Mouse (Mus musculus) ES-E14 (cell line): Measurements from ENCODE around the gene Egr4.

ENCODE experiments used
- HCFC1 ChIP-seq: IDR thresholded peaks from 2 replicates; pipeline ENCODE4 v1.6.1; 2012; ENCODE audit warnings: low read length, inconsistent platforms, borderline replicate concordance; ENCODE audit not compliant: insufficient read depth
- ZC3H11A ChIP-seq: IDR thresholded peaks from 2 replicates; pipeline ENCODE4 v1.6.1; 2012; ENCODE audit warnings: low read depth, mild to moderate bottlenecking, inconsistent platforms, low read length, borderline replicate concordance

DNA sequence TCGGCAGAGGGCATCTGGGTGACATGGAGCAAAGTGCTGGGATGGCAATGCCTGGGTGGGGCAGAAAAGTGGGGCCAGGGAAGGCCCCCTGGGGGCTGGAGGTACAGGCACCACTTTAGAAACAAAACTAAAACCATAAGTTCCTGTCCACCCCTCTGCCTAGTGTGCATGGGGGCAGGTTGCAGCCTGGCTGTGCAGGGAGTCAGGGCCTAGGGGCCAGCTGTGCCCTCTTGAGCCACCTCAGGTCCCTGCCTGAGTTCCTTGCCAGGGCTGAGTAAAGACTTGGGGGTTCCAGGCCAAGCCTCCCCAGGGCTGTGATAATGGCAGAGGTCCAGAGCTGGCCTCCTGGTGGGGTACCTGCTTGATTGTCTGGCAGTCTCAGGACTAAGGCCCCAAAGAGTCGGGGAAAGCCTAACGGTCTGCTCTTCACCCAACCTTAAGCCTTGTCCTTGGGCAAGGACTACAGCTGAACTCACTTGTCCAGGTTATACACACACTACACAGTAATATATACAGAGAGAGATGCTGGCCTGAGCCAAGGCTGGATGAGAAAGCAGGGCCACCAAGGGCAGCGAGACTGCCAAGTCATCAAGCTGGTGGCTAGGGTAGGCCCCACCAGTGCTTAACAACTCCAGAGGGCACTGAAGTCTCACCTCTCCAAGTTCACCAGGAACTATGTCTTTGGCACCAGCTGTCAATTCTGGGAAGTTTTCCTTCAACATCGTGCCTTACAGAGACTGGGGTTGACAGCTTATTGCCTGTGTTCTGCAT, 43.5 kb downstream of the Egr4 start:
- no peak for TF ChIP-seq HCFC1
- TF ChIP-seq ZC3H11A = no peak
